Mouse (Mus musculus): Measurements from ENCODE around the gene Clcn1.

DNA sequence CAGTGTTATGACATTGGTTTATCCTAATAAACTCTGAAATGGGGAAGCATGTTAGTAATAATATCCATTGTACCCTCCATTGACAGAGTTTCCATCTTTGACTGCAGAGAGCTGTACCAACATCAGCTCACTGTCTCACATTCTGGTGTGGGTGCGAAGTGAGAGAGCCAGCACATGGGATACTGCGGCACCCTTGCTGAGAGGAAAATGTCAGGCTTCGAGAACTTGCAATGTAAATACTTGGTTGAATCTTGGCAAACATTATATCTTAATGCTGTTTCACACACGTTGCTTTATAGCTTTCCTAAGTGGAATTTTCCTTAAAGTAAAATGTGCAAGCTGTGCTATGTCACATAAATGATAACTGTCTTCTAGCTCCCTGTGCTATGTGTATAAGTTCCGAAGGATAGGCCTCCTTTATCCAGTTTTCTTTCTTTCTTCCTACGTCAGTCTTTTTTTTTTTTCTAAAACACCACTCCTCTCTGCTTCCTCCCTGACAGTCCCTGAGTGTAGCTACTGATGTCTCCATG is 49.1 kb upstream of the Clcn1 start:
- TF ChIP-seq HCFC1 (IDR thresholded peaks at IDR 0.05; ENCODE audit: borderline replicate concordance, insufficient read depth, low read length) = no peak
- TF ChIP-seq CHD2 (IDR thresholded peaks at IDR 0.05; ENCODE audit: low read depth, low read length) = no peak

Measured in ES-E14 (cell line).